Mouse (Mus musculus): ENCODE measurements around the gene Tyw3. TPM values are rescaled to one million over a fixed set of nuclear protein-coding genes. Genes with fewer than 3 reads are reported as not detected.

Gene Tyw3
- total and polyA plus RNA-seq, 3 experiments: 2.3 to 10.5 (median 3.2) TPM

DNA sequence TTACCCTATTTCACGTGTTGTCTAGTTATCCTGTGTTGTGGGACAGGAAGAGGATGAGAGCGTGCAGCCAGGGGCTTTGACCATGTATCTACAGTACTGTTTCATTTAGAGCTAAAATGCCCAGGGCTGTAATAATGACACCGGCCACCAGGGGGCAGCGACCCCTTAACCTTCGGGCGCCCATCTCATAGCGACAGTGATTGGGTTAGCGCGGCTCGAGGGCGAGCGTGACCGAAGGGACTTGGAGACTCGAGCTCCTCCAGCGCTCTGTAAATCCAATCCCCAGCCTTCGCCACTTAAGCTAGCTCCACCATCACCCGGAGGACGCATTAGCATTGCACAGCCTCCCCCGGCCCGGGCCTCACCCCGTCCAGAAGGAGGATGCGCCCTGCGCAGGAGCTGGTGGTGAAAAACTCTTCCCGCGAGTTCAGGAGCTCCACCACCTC is 393 bp downstream of the Tyw3 start, which contains the start of gene Cryz:
Gene Cryz, plus strand, starts transcription at position 224 of the 446 bp plus-strand sequence.
- Histone ChIP-seq H3K4me1 (ENCODE audit: insufficient read depth, low read depth, low read length) (peaks cover 14% of the 10 kb centered on the region), H3K4me3 (ENCODE audit: low read depth, low read length) (peak within 1 kb of the TSS; percentile 100), H3K9me3 (replicated peaks) (no peaks in the 10 kb centered on the region), H3K36me3 (replicated peaks) (peaks cover 36% of the 10 kb centered on the region), H3K27me3 (ENCODE audit: insufficient read depth, low read length) (no peaks in the 10 kb centered on the region)
- DNase-seq (ENCODE audit: low spot score) (peak; percentile 64), ATAC-seq (ENCODE audit: extremely low read depth, insufficient number of reproducible peaks, low FRiP score, poor library complexity, severe bottlenecking) (peak; percentile 71)
- TF ChIP-seq CTCF (IDR thresholded peaks at IDR 0.05; ENCODE audit: low read depth, low read length): peak; percentile 70
- TF ChIP-seq POLR2AphosphoS5 (IDR thresholded peaks at IDR 0.05; ENCODE audit: insufficient replicate concordance, low read depth, low read length): no peak

DNA sequence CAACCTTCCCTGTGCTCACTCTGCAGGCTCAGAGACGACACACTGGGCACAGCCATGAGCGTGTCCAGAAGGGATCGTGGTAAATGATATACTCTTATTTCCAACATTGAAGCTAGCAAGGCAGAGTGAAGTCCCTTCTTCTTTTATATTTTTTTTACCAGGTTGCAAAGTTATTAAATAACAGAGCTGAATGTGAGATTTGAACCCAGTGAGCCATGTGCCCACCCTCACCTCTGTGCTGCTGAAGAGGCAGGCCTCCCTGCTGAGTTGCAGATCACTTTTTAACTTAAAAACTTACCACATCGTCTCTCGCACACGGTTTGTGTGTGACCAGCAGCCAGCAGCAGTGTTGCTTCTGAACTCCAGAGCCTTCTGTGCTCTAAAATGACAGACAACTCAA is 2.7 kb downstream of the Tyw3 start:
- no peak for TF ChIP-seq CTCF (IDR thresholded peaks at IDR 0.05; ENCODE audit: low read depth, low read length)
- TF ChIP-seq POLR2AphosphoS5 (IDR thresholded peaks at IDR 0.05; ENCODE audit: insufficient replicate concordance, low read depth, low read length): no peak
- no peak for TF ChIP-seq GATA2 (IDR thresholded peaks at IDR 0.05; ENCODE audit: borderline replicate concordance, low read depth, low read length)
- TF ChIP-seq TAL1 (conservative IDR thresholded peaks at IDR 0.05; ENCODE audit: low read depth, low read length): no peak
- ATAC-seq (ENCODE audit: extremely low read depth, insufficient number of reproducible peaks, low FRiP score, poor library complexity, severe bottlenecking) (no peak), DNase-seq (ENCODE audit: low spot score) (no peak)
- Histone ChIP-seq H3K9me3 (replicated peaks) (no peaks in the 10 kb centered on the region), H3K4me1 (ENCODE audit: insufficient read depth, low read depth, low read length) (peaks cover 14% of the 10 kb centered on the region), H3K4me3 (ENCODE audit: low read depth, low read length) (no peak overlapping the region), H3K36me3 (replicated peaks) (peaks cover 59% of the 10 kb centered on the region), H3K27me3 (ENCODE audit: insufficient read depth, low read length) (no peaks in the 10 kb centered on the region)

- DNase-seq (ENCODE audit: low spot score) (no peak), ATAC-seq (ENCODE audit: extremely low read depth, insufficient number of reproducible peaks, low FRiP score, poor library complexity, severe bottlenecking) (no peak)
- Histone ChIP-seq H3K36me3 (replicated peaks) (peaks cover 59% of the 10 kb centered on the region), H3K27me3 (ENCODE audit: insufficient read depth, low read length) (no peaks in the 10 kb centered on the region), H3K9me3 (replicated peaks) (no peaks in the 10 kb centered on the region), H3K4me3 (ENCODE audit: low read depth, low read length) (no peak overlapping the region), H3K4me1 (ENCODE audit: insufficient read depth, low read depth, low read length) (peaks cover 14% of the 10 kb centered on the region)
- TF ChIP-seq GATA2 (IDR thresholded peaks at IDR 0.05; ENCODE audit: borderline replicate concordance, low read depth, low read length) (no peak), POLR2AphosphoS5 (IDR thresholded peaks at IDR 0.05; ENCODE audit: insufficient replicate concordance, low read depth, low read length) (no peak), GATA1 (IDR thresholded peaks at IDR 0.05; ENCODE audit: borderline replicate concordance, low read length) (no peak), CTCF (IDR thresholded peaks at IDR 0.05; ENCODE audit: low read depth, low read length) (no peak), TAL1 (conservative IDR thresholded peaks at IDR 0.05; ENCODE audit: low read depth, low read length) (no peak)
These were observed 3.3 kb downstream of the Tyw3 start for GRCm38 (mm10) chr3:154593596-154593995.

DNA sequence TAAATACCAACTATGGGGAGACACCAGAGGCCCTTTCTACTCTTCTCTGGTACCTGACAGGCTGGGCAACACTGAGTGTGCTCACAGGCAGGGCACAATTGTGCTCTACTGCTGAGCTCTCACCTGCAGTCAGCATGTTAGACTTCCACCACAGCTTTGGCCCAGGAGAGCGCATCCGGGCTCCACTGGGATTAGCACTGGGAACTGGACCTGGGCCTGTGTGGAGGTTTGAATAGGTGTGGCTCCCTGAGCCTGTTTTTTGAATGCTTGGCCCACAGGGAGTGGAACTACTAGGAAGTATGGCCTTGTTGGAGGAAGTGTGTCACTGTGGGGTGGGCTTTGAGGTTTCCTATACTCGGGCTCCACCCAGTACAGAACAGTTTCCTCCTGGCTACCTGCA is 5.3 kb downstream of the Tyw3 start:
- Histone ChIP-seq H3K4me1 (ENCODE audit: insufficient read depth, low read depth, low read length) (peaks cover 8% of the 10 kb centered on the region), H3K36me3 (replicated peaks) (peaks cover 76% of the 10 kb centered on the region), H3K4me3 (ENCODE audit: low read depth, low read length) (no peak overlapping the region), H3K27me3 (ENCODE audit: insufficient read depth, low read length) (no peaks in the 10 kb centered on the region), H3K9me3 (replicated peaks) (no peaks in the 10 kb centered on the region)
- TF ChIP-seq GATA1 (IDR thresholded peaks at IDR 0.05; ENCODE audit: borderline replicate concordance, low read length) (no peak), POLR2AphosphoS5 (IDR thresholded peaks at IDR 0.05; ENCODE audit: insufficient replicate concordance, low read depth, low read length) (no peak), TAL1 (conservative IDR thresholded peaks at IDR 0.05; ENCODE audit: low read depth, low read length) (no peak), CTCF (IDR thresholded peaks at IDR 0.05; ENCODE audit: low read depth, low read length) (no peak), GATA2 (IDR thresholded peaks at IDR 0.05; ENCODE audit: borderline replicate concordance, low read depth, low read length) (no peak)
- DNase-seq (ENCODE audit: low spot score): no peak
- no peak for ATAC-seq (ENCODE audit: extremely low read depth, insufficient number of reproducible peaks, low FRiP score, poor library complexity, severe bottlenecking)

DNA sequence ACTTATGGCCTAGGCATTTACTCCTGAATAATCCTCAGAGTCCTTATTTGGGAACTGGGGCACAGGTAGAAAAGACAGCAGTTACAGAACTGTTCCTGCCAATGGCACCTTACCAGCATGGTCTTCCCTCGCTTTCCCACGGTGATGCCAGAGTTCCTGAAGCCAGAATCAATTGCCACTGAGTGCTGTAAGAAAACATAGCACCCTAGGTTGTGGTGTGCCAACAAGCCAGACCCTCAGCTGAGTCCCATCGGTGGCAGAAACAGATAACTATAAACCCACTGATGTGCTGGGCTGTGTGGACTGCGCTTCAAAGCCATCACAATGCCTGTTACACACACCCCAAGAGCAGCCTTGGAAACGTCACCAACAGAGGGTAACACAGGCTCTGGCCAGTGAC is 5.9 kb downstream of the Tyw3 start:
- ATAC-seq (ENCODE audit: extremely low read depth, insufficient number of reproducible peaks, low FRiP score, poor library complexity, severe bottlenecking) (no peak), DNase-seq (ENCODE audit: low spot score) (no peak)
- no peak for TF ChIP-seq CTCF (IDR thresholded peaks at IDR 0.05; ENCODE audit: low read depth, low read length)
- no peak for TF ChIP-seq TAL1 (conservative IDR thresholded peaks at IDR 0.05; ENCODE audit: low read depth, low read length)
- no peak overlapping the region for H3K4me3 ChIP-seq (ENCODE audit: low read depth, low read length)
- H3K4me1 ChIP-seq (ENCODE audit: insufficient read depth, low read depth, low read length): peaks cover 5% of the 10 kb centered on the region; the same call in 1 of the 2 replicates
- H3K27me3 ChIP-seq (ENCODE audit: insufficient read depth, low read length): no peaks in the 10 kb centered on the region
- H3K36me3 ChIP-seq (replicated peaks): peaks cover 82% of the 10 kb centered on the region
- no peaks in the 10 kb centered on the region for H3K9me3 ChIP-seq (replicated peaks)

GRCm38 (mm10) chr3:154584351-154584750 is 12.6 kb downstream of the Tyw3 start:
- DNase-seq (ENCODE audit: low spot score) (no peak), ATAC-seq (ENCODE audit: extremely low read depth, insufficient number of reproducible peaks, low FRiP score, poor library complexity, severe bottlenecking) (no peak)
- peaks cover 55% of the 10 kb centered on the region for H3K36me3 ChIP-seq (replicated peaks)
- no peak for TF ChIP-seq POLR2AphosphoS5 (IDR thresholded peaks at IDR 0.05; ENCODE audit: insufficient replicate concordance, low read depth, low read length)
- TF ChIP-seq GATA2 (IDR thresholded peaks at IDR 0.05; ENCODE audit: borderline replicate concordance, low read depth, low read length): no peak
- no peak for TF ChIP-seq TAL1 (conservative IDR thresholded peaks at IDR 0.05; ENCODE audit: low read depth, low read length)
- TF ChIP-seq CTCF (IDR thresholded peaks at IDR 0.05; ENCODE audit: low read depth, low read length): no peak
- no peak for TF ChIP-seq GATA1 (IDR thresholded peaks at IDR 0.05; ENCODE audit: borderline replicate concordance, low read length)
- H3K27me3 ChIP-seq (ENCODE audit: insufficient read depth, low read length): no peaks in the 10 kb centered on the region
- no peak overlapping the region for H3K4me3 ChIP-seq (ENCODE audit: low read depth, low read length)
- H3K4me1 ChIP-seq (ENCODE audit: insufficient read depth, low read depth, low read length): no peaks in the 10 kb centered on the region
- H3K9me3 ChIP-seq (replicated peaks): no peaks in the 10 kb centered on the region

- Histone ChIP-seq H3K9me3 (replicated peaks) (no peaks in the 10 kb centered on the region), H3K4me1 (ENCODE audit: insufficient read depth, low read depth, low read length) (no peaks in the 10 kb centered on the region), H3K4me3 (ENCODE audit: low read depth, low read length) (no peak overlapping the region), H3K27me3 (ENCODE audit: insufficient read depth, low read length) (no peaks in the 10 kb centered on the region), H3K36me3 (replicated peaks) (peaks cover 21% of the 10 kb centered on the region)
- ATAC-seq (ENCODE audit: extremely low read depth, insufficient number of reproducible peaks, low FRiP score, poor library complexity, severe bottlenecking): no peak
- TF ChIP-seq TAL1 (conservative IDR thresholded peaks at IDR 0.05; ENCODE audit: low read depth, low read length) (no peak), CTCF (IDR thresholded peaks at IDR 0.05; ENCODE audit: low read depth, low read length) (no peak), POLR2AphosphoS5 (IDR thresholded peaks at IDR 0.05; ENCODE audit: insufficient replicate concordance, low read depth, low read length) (no peak), GATA2 (IDR thresholded peaks at IDR 0.05; ENCODE audit: borderline replicate concordance, low read depth, low read length) (no peak), GATA1 (IDR thresholded peaks at IDR 0.05; ENCODE audit: borderline replicate concordance, low read length) (no peak)
- DNase-seq (ENCODE audit: low spot score): no peak
These were observed 19.0 kb downstream of the Tyw3 start for GRCm38 (mm10) chr3:154577895-154578294.

Measured in G1E (cell line).